8 mouse cellular contexts compared by ENCODE assay signal in genomic region chr10:60566369-60567037, GRCm38 (mm10).
DNase-seq lines count a peak whose midpoint lies in the region; ATAC-seq and TF ChIP-seq lines count a peak whose summit lies in the region.

No protein-coding gene starts in this region.

- no peak for TF ChIP-seq CTCF in MEL (IDR thresholded peaks at IDR 0.05 in 2 of 3, conservative IDR thresholded peaks at IDR 0.05 in 1 of 3; ENCODE audit: control insufficient read depth in 1 of 3, insufficient read depth in 1 of 3, low read depth in 2 of 3, low read length in 3 of 3, poor library complexity in 1 of 3, severe bottlenecking in 1 of 3)
- TF ChIP-seq CTCF in hindbrain, postnatal 0 days (IDR thresholded peaks at IDR 0.05; ENCODE audit: low read depth) = no peak

- peak; percentile 9 to 21 for DNase-seq in cerebellum, postnatal 14 days
- no peak for DNase-seq in cerebellum, adult 9-10 months
- DNase-seq in MEL (ENCODE audit: low read depth, low spot score) = peak; percentile 36
- DNase-seq in hindbrain, postnatal 0 days (ENCODE audit: low spot score) = peak; percentile 28
- no peak for DNase-seq in midbrain, embryonic 10.5 days (ENCODE audit: low spot score)
- peak; percentile 56 to 61 for DNase-seq in thymus, postnatal 36 days
- no peak for DNase-seq in left cerebral cortex, postnatal 4 days
- no peak for DNase-seq in kidney, adult 11 months

- H3K27ac ChIP-seq in MEL (ENCODE audit: control insufficient read depth, low read depth, low read length) = peak overlapping the region; percentile 47
- no peak overlapping the region for H3K27ac ChIP-seq in hindbrain, postnatal 0 days
- peak overlapping the region; percentile 52; the same call in 1 of the 2 replicates for H3K27ac ChIP-seq in midbrain, embryonic 10.5 days (replicated peaks)

- no peaks in the 10 kb centered on the region for H3K9me3 ChIP-seq in MEL (replicated peaks; ENCODE audit: insufficient read depth, low read length)
- no peaks in the 10 kb centered on the region for H3K9me3 ChIP-seq in hindbrain, postnatal 0 days (ENCODE audit: low read length)
- no peaks in the 10 kb centered on the region for H3K9me3 ChIP-seq in midbrain, embryonic 10.5 days (replicated peaks)

- no peaks in the 10 kb centered on the region for H3K79me2 ChIP-seq in MEL (ENCODE audit: control insufficient read depth, insufficient read depth, low read length, poor library complexity)

- intact Hi-C loops in left cerebral cortex, postnatal 4 days (cut with DNase I) = no loop called here

- no peak for TF ChIP-seq POLR2A in MEL (IDR thresholded peaks at IDR 0.05; ENCODE audit: control insufficient read depth in 1 of 2, insufficient read depth in 1 of 2, low read depth in 1 of 2, low read length in 2 of 2, poor library complexity in 1 of 2)

- WGBS in hindbrain, postnatal 0 days = 31% methylated on average over 24 of the region's 24 CpGs
- WGBS in midbrain, embryonic 10.5 days = 57% methylated on average over 24 of the region's 24 CpGs

- peak overlapping the region; percentile 36; the same call in 1 of the 2 replicates for H3K9ac ChIP-seq in MEL (ENCODE audit: control insufficient read depth, low read depth, low read length, poor library complexity, severe bottlenecking)
- no peak overlapping the region for H3K9ac ChIP-seq in hindbrain, postnatal 0 days (replicated peaks; ENCODE audit: low read length)

- peak; percentile 30 to 32; a peak in 2 of 4 replicates for TF ChIP-seq EP300 in MEL (IDR thresholded peaks at IDR 0.05; ENCODE audit: low read depth in 1 of 2, low read length in 2 of 2)

- H3K4me1 ChIP-seq in MEL (ENCODE audit: control insufficient read depth in 1 of 2, insufficient read depth in 2 of 2, low read length in 2 of 2) = peaks cover 0 to 7% of the 10 kb centered on the region in 2 experiments; a peak in 1 of 4 replicates
- H3K4me1 ChIP-seq in hindbrain, postnatal 0 days (ENCODE audit: insufficient read depth, low read length) = no peaks in the 10 kb centered on the region
- peaks cover 32% of the 10 kb centered on the region for H3K4me1 ChIP-seq in midbrain, embryonic 10.5 days

- H3K36me3 ChIP-seq in MEL (ENCODE audit: control insufficient read depth in 1 of 2, insufficient read depth in 2 of 2, low read length in 2 of 2) = no peaks in the 10 kb centered on the region
- no peaks in the 10 kb centered on the region for H3K36me3 ChIP-seq in hindbrain, postnatal 0 days (ENCODE audit: insufficient read depth, low read length)
- no peaks in the 10 kb centered on the region for H3K36me3 ChIP-seq in midbrain, embryonic 10.5 days

- peak overlapping the region; percentile 11 to 30; a peak in 1 of 4 replicates for H3K4me3 ChIP-seq in MEL (ENCODE audit: control insufficient read depth in 1 of 2, insufficient read depth in 1 of 2, low read depth in 2 of 2, low read length in 2 of 2)
- no peak overlapping the region for H3K4me3 ChIP-seq in hindbrain, postnatal 0 days (ENCODE audit: low read length)
- no peak overlapping the region for H3K4me3 ChIP-seq in midbrain, embryonic 10.5 days

- 0 out of 2 replicates have a peak, but pooled peaks have one; percentile 15 for ATAC-seq in hindbrain, postnatal 0 days

- no peak for TF ChIP-seq RAD21 in MEL (IDR thresholded peaks at IDR 0.05; ENCODE audit: low read depth, low read length)

- H3K4me2 ChIP-seq in hindbrain, postnatal 0 days (ENCODE audit: low read depth, low read length) = peak overlapping the region; percentile 33

- H3K27me3 ChIP-seq in MEL (ENCODE audit: control insufficient read depth in 1 of 2, insufficient read depth in 2 of 2, low read length in 2 of 2) = no peaks in the 10 kb centered on the region
- H3K27me3 ChIP-seq in hindbrain, postnatal 0 days (ENCODE audit: insufficient read depth, low read length) = no peaks in the 10 kb centered on the region
- H3K27me3 ChIP-seq in midbrain, embryonic 10.5 days (ENCODE audit: low read depth, poor library complexity, severe bottlenecking) = peaks cover 35% of the 10 kb centered on the region

TF ChIP-seq in MEL, 35 proteins besides CTCF, POLR2A, EP300 and RAD21:
- TF ChIP-seq TAL1 (IDR thresholded peaks at IDR 0.05; ENCODE audit: low read length) = peak; percentile 76
- TF ChIP-seq ZNF384 (IDR thresholded peaks at IDR 0.05; ENCODE audit: low read depth, low read length) = no peak
- TF ChIP-seq JUND (IDR thresholded peaks at IDR 0.05; ENCODE audit: low read depth, low read length) = no peak
- TF ChIP-seq TCF12 (IDR thresholded peaks at IDR 0.05; ENCODE audit: low read depth, low read length) = 0 out of 2 replicates have a peak, but pooled peaks have one; percentile 13
- 0 out of 2 replicates have a peak, but pooled peaks have one; percentile 22 for TF ChIP-seq MYC (IDR thresholded peaks at IDR 0.05; ENCODE audit: low read depth, low read length)

Comparison
In these comparisons a context has a peak if more than half of its experiments do, and no peak if none do; other contexts are left out.
1. DNase-seq: peak in cerebellum, postnatal 14 days (2 of 2), MEL (single experiment), hindbrain, postnatal 0 days (single experiment) and thymus, postnatal 36 days (2 of 2); none in cerebellum, adult 9-10 months (single experiment), midbrain, embryonic 10.5 days (single experiment), left cerebral cortex, postnatal 4 days (single experiment) and kidney, adult 11 months (single experiment).
2. H3K4me3 ChIP-seq: peak in MEL (2 of 2); none in hindbrain, postnatal 0 days (single experiment) and midbrain, embryonic 10.5 days (single experiment).